Mouse (Mus musculus) thymus, postnatal 0 days (tissue): ENCODE measurements at regions not wholly inside any gene's neighbourhood (a gene's known extent, or its start where the extent isn't known, plus 50 kb on each side); places are given as distances from the start of the nearest gene placed in this dataset.
A peak's percentile ranks its signal among the peaks of the same experiment; 100 is the strongest.

Experiments used
- DNase-seq: peaks from one replicate; pipeline ENCODE4 v3.0.0-alpha.2; 2015; ENCODE audit warnings: low spot score

GRCm38 (mm10) chr15:25468478-25468877 lies 54.9 kb upstream of the Basp1 start:
- peak; percentile 75 for DNase-seq

GRCm38 (mm10) chr15:25469185-25469845 lies 55.8 kb upstream of the Basp1 start:
- DNase-seq = peak; percentile 40

- no peak for DNase-seq
These were observed 57.8 kb upstream of the Basp1 start for GRCm38 (mm10) chr15:25471331-25471730.

- no peak for DNase-seq
These were observed 59.7 kb upstream of the Basp1 start for GRCm38 (mm10) chr15:25473201-25473710.

- DNase-seq = no peak
These were observed 60.5 kb upstream of the Basp1 start for GRCm38 (mm10) chr15:25474096-25474495.

GRCm38 (mm10) chr15:25482586-25482985 lies 69.0 kb upstream of the Basp1 start:
- no peak for DNase-seq

- no peak for DNase-seq
These were observed 71.8 kb upstream of the Basp1 start for GRCm38 (mm10) chr15:25485372-25485771.

- DNase-seq = peak; percentile 35
These were observed 72.6 kb upstream of the Basp1 start for GRCm38 (mm10) chr15:25486158-25486557.

GRCm38 (mm10) chr15:25489804-25490203 lies 76.2 kb upstream of the Basp1 start:
- DNase-seq = no peak

- DNase-seq = no peak
These were observed 78.7 kb upstream of the Basp1 start for GRCm38 (mm10) chr15:25492161-25492746.

- peak; percentile 12 for DNase-seq
These were observed 81.2 kb upstream of the Basp1 start for GRCm38 (mm10) chr15:25494687-25495299.

- no peak for DNase-seq
These were observed 82.5 kb upstream of the Basp1 start for GRCm38 (mm10) chr15:25495926-25496644.

GRCm38 (mm10) chr15:25497743-25498142 lies 84.2 kb upstream of the Basp1 start:
- peak; percentile 9 for DNase-seq

GRCm38 (mm10) chr15:25498422-25498821 lies 84.9 kb upstream of the Basp1 start:
- DNase-seq = no peak

GRCm38 (mm10) chr15:25502513-25502912 lies 88.9 kb upstream of the Basp1 start:
- no peak for DNase-seq

- DNase-seq = no peak
These were observed 89.5 kb upstream of the Basp1 start for GRCm38 (mm10) chr15:25503104-25503503.

GRCm38 (mm10) chr15:25509139-25509538 lies 95.6 kb upstream of the Basp1 start:
- DNase-seq = no peak

GRCm38 (mm10) chr15:25509584-25509983 lies 96.0 kb upstream of the Basp1 start:
- no peak for DNase-seq

GRCm38 (mm10) chr15:25510060-25510492 lies 96.5 kb upstream of the Basp1 start:
- peak; percentile 50 for DNase-seq

- DNase-seq = no peak
These were observed 104.0 kb upstream of the Myo10 start for GRCm38 (mm10) chr15:25518025-25518928.

GRCm38 (mm10) chr15:25524189-25524588 lies 98.1 kb upstream of the Myo10 start:
- DNase-seq = no peak
